Mouse (Mus musculus) MEL (cell line): ENCODE measurements around the gene Tigit. TPM values are rescaled to one million over a fixed set of nuclear protein-coding genes. Genes with fewer than 3 reads are reported as not detected.

Experiments
- DNase-seq: peaks from one replicate; pipeline ENCODE4 v3.0.0; 2011; ENCODE audit warnings: low read depth, low spot score
- H3K27ac ChIP-seq: 2 replicates; pipeline ENCODE4 v1.5.1; 2012; ENCODE audit warnings: low read depth, mild to moderate bottlenecking, control low read depth, low read length, moderate library complexity; ENCODE audit not compliant: control insufficient read depth
- H3K27me3 ChIP-seq, 2 experiments: fragments of 150-350 bp in 1 of 2; sonication (generic) in 1 of 2; 2 replicates each; pipeline ENCODE4 v1.6.1; 2012; ENCODE audit warnings: low read length in 2 of 2, mild to moderate bottlenecking in 2 of 2, improper control_type of control experiment in 1 of 2, moderate library complexity in 1 of 2; ENCODE audit not compliant: insufficient read depth in 2 of 2, control insufficient read depth in 1 of 2
- H3K36me3 ChIP-seq, 2 experiments: 2 replicates each; pipeline ENCODE4 v1.6.1; 2012 to 2014; ENCODE audit warnings: low read length in 2 of 2, improper control_type of control experiment in 1 of 2, inconsistent platforms in 1 of 2, mild to moderate bottlenecking in 1 of 2; ENCODE audit not compliant: insufficient read depth in 2 of 2, control insufficient read depth in 1 of 2
- H3K4me1 ChIP-seq, 2 experiments: fragments of 150-350 bp in 1 of 2; sonication (generic) in 1 of 2; 2 replicates each; pipeline ENCODE4 v1.6.1; 2012; ENCODE audit warnings: low read length in 2 of 2, improper control_type of control experiment in 1 of 2, mild to moderate bottlenecking in 1 of 2; ENCODE audit not compliant: insufficient read depth in 2 of 2, control insufficient read depth in 1 of 2
- H3K4me3 ChIP-seq, 2 experiments: fragments of 150-350 bp in 1 of 2; sonication (generic) in 1 of 2; 2 replicates each; pipeline ENCODE4 v1.5.1; 2012; ENCODE audit warnings: low read depth in 2 of 2, low read length in 2 of 2, mild to moderate bottlenecking in 2 of 2, moderate library complexity in 2 of 2, control low read depth in 1 of 2, improper control_type of control experiment in 1 of 2; ENCODE audit not compliant: control insufficient read depth in 1 of 2, insufficient read depth in 1 of 2
- H3K79me2 ChIP-seq: 2 replicates; pipeline ENCODE4 v1.6.1; 2012; ENCODE audit warnings: mild to moderate bottlenecking, low read length, moderate library complexity; ENCODE audit not compliant: control insufficient read depth, poor library complexity, insufficient read depth
- H3K9ac ChIP-seq: 2 replicates; pipeline ENCODE4 v1.6.1; 2012; ENCODE audit warnings: low read depth, mild to moderate bottlenecking, control low read depth, low read length, moderate library complexity; ENCODE audit not compliant: control insufficient read depth, poor library complexity, severe bottlenecking
- H3K9me3 ChIP-seq: fragments of 150-350 bp; sonication (generic); replicated peaks from 2 replicates; pipeline ENCODE4 v1.6.1; 2012; ENCODE audit warnings: mild to moderate bottlenecking, low read length, improper control_type of control experiment, moderate library complexity; ENCODE audit not compliant: insufficient read depth
- BHLHE40 ChIP-seq: IDR thresholded peaks from 2 replicates; pipeline ENCODE4 v1.6.1; 2012; ENCODE audit warnings: low read depth, mild to moderate bottlenecking, inconsistent platforms, low read length, improper control_type of control experiment, borderline replicate concordance
- CHD1 ChIP-seq: IDR thresholded peaks from 2 replicates; pipeline ENCODE4 v1.6.1; 2012; ENCODE audit warnings: low read depth, mild to moderate bottlenecking, inconsistent platforms, low read length, improper control_type of control experiment
- CHD2 ChIP-seq: IDR thresholded peaks from 2 replicates; pipeline ENCODE4 v1.6.1; 2011; ENCODE audit warnings: low read length, improper control_type of control experiment
- E2F4 ChIP-seq: IDR thresholded peaks from 2 replicates; pipeline ENCODE4 v1.6.1; 2011; ENCODE audit warnings: low read depth, low read length, improper control_type of control experiment, borderline replicate concordance
- GATA1 ChIP-seq: IDR thresholded peaks from 2 replicates; pipeline ENCODE4 v1.6.1; 2011; ENCODE audit warnings: low read depth, low read length, improper control_type of control experiment
- MAFK ChIP-seq: IDR thresholded peaks from 2 replicates; pipeline ENCODE4 v1.6.1; 2011; ENCODE audit warnings: low read depth, mild to moderate bottlenecking, low read length, improper control_type of control experiment, borderline replicate concordance
- MAZ ChIP-seq: IDR thresholded peaks from 2 replicates; pipeline ENCODE4 v1.6.1; 2012; ENCODE audit warnings: low read depth, mild to moderate bottlenecking, inconsistent platforms, low read length, improper control_type of control experiment
- NELFE ChIP-seq: IDR thresholded peaks from 2 replicates; pipeline ENCODE4 v1.6.1; 2011; ENCODE audit warnings: low read depth, low read length, improper control_type of control experiment
- POLR2A ChIP-seq, 2 experiments: IDR thresholded peaks; 2 replicates each; pipeline ENCODE4 v1.6.1; 2011 to 2012; ENCODE audit warnings: low read length in 2 of 2, mild to moderate bottlenecking in 2 of 2, control low read depth in 1 of 2, improper control_type of control experiment in 1 of 2, low read depth in 1 of 2, moderate library complexity in 1 of 2; ENCODE audit not compliant: control insufficient read depth in 1 of 2, insufficient read depth in 1 of 2, poor library complexity in 1 of 2
- POLR2AphosphoS5 ChIP-seq: IDR thresholded peaks from 2 replicates; pipeline ENCODE4 v1.6.1; 2012; ENCODE audit warnings: low read depth, borderline replicate concordance, mild to moderate bottlenecking, inconsistent platforms, low read length, moderate library complexity, mixed read lengths
- RCOR1 ChIP-seq: IDR thresholded peaks from 2 replicates; pipeline ENCODE4 v1.6.1; 2012; ENCODE audit warnings: low read depth, mild to moderate bottlenecking, inconsistent platforms, low read length, improper control_type of control experiment
- SMC3 ChIP-seq: IDR thresholded peaks from 2 replicates; pipeline ENCODE4 v1.6.1; 2011; ENCODE audit warnings: low read depth, low read length, improper control_type of control experiment
- TAL1 ChIP-seq: IDR thresholded peaks from 2 replicates; pipeline ENCODE4 v1.6.1; 2012; ENCODE audit warnings: mild to moderate bottlenecking, inconsistent platforms, low read length, moderate library complexity, mixed read lengths
- TCF12 ChIP-seq: IDR thresholded peaks from 2 replicates; pipeline ENCODE4 v1.6.1; 2014; ENCODE audit warnings: low read depth, mild to moderate bottlenecking, inconsistent platforms, low read length, improper control_type of control experiment, moderate library complexity
- UBTF ChIP-seq: IDR thresholded peaks from 2 replicates; pipeline ENCODE4 v1.6.1; 2012; ENCODE audit warnings: low read depth, mild to moderate bottlenecking, inconsistent platforms, low read length, improper control_type of control experiment, moderate library complexity, borderline replicate concordance; ENCODE audit not compliant: insufficient read depth
- ZC3H11A ChIP-seq: IDR thresholded peaks from 2 replicates; pipeline ENCODE4 v1.6.1; 2012; ENCODE audit warnings: low read depth, mild to moderate bottlenecking, inconsistent platforms, low read length, improper control_type of control experiment
- ZKSCAN1 ChIP-seq: IDR thresholded peaks from 2 replicates; pipeline ENCODE4 v1.6.1; 2012; ENCODE audit warnings: low read depth, mild to moderate bottlenecking, inconsistent platforms, low read length, improper control_type of control experiment, moderate library complexity
- ZNF384 ChIP-seq: IDR thresholded peaks from 2 replicates; pipeline ENCODE4 v1.6.1; 2012; ENCODE audit warnings: low read depth, mild to moderate bottlenecking, inconsistent platforms, low read length, improper control_type of control experiment
- polyA plus RNA-seq, 2 experiments: library from polyadenylated mRNA; stranded (reverse) in 1 of 2; unstranded in 1 of 2; fragments of >175 nt in 1 of 2; fragments of >200 nt in 1 of 2; gene quantifications; 2 replicates each; pipeline versions ENCODE4 v1.2.1 to v1.2.4; 2012; ENCODE audit warnings: low replicate concordance in 2 of 2, low read depth in 1 of 2; ENCODE audit not compliant: insufficient read length in 2 of 2, insufficient read depth in 1 of 2, missing spikeins in 1 of 2
- total RNA-seq: library from RNA; depleted of rRNA; stranded (reverse); fragments of 300-350 nt; gene quantifications from 2 replicates; pipeline ENCODE4 v1.2.3, GENCODE M21; 2012

The Tigit gene
- total and polyA plus RNA-seq, 3 experiments, result 0.39 to 7.5 TPM; not detected in 1

DNA sequence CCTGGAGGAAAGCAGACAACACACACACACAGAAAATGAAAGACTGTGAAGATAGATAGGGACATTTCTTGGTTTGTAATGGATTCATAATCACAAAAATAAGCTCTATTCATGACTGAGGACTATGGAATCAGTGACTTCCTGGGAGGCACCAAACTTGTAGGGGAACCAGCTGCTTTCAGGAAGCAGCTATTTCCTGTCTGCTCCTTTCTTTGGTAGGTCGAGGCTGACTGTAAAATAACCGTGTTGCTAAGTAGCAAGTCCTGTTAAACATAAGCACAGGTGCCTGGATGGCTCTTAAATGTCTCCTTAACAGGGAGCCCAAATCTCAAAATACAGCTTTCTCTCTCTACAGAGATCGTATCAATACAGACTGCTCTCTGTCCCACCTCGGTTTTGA is 39.1 kb downstream of the Tigit start:
- Histone ChIP-seq H3K27me3 (no peaks in the 10 kb centered on the region), H3K9ac (no peak overlapping the region), H3K36me3 (peaks cover 0 to 7% of the 10 kb centered on the region in 2 experiments; a peak in 2 of 4 replicates), H3K4me1 (peaks cover 0 to 9% of the 10 kb centered on the region in 2 experiments; a peak in 2 of 4 replicates)
- no peak for DNase-seq
- TF ChIP-seq SMC3, result no peak
- no peak for TF ChIP-seq UBTF
- no peak for TF ChIP-seq MAFK
- no peak for TF ChIP-seq TCF12
- no peak for TF ChIP-seq RCOR1
- TF ChIP-seq POLR2A (IDR thresholded peaks at IDR 0.05; ENCODE audit: control insufficient read depth in 1 of 2, insufficient read depth in 1 of 2, low read depth in 1 of 2, low read length in 2 of 2, poor library complexity in 1 of 2), result no peak
- no peak for TF ChIP-seq GATA1
- no peak for TF ChIP-seq ZC3H11A
- TF ChIP-seq ZNF384, result no peak
- TF ChIP-seq, all 39 proteins: peak for 0
- no peaks in the 10 kb centered on the region for H3K79me2 ChIP-seq
- no peak overlapping the region for H3K27ac ChIP-seq
- no peak overlapping the region for H3K4me3 ChIP-seq
- H3K9me3 ChIP-seq, result no peaks in the 10 kb centered on the region

DNA sequence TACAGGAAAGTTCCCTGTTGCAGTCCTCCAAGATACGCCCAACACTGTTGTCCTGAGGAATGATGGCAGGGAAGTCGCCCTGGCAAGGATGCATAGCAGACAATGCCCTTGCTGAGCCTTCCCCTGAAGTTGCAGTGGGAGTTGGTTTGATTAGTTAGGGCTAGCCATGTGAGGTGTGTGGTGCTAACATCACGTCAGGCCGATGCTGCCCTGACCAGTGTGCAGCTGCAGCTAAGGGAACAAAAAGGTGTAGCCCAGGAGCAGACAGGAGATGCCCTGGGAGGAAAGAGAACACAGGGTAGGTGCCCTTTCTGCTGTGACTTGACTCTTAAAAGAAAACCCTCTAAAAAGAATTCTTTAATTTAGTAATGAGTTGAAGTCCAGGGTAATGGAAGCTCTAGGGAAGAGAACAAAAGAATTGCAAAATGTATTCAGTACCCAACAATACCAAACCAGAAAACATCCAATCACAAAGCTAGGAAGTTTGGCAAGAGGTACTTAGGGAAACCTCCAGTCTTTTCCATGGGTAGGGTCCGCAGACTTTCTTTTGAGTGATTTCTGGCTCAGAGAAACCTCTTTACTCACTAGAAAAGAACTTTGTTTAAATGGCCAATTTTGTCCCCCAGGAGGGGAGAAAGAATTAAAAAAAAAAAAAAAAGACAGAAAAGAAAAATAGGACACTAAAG is 40.5 kb downstream of the Tigit start:
- peaks cover 0 to 8% of the 10 kb centered on the region in 2 experiments; a peak in 2 of 4 replicates for H3K36me3 ChIP-seq
- TF ChIP-seq TCF12, result no peak
- no peak overlapping the region for H3K4me3 ChIP-seq
- DNase-seq, result no peak
- H3K79me2 ChIP-seq, result no peaks in the 10 kb centered on the region
- no peaks in the 10 kb centered on the region for H3K27me3 ChIP-seq
- peaks cover 0 to 14% of the 10 kb centered on the region in 2 experiments; a peak in 2 of 4 replicates for H3K4me1 ChIP-seq
- H3K27ac ChIP-seq, result no peak overlapping the region
- no peak overlapping the region for H3K9ac ChIP-seq
- no peaks in the 10 kb centered on the region for H3K9me3 ChIP-seq

- Histone ChIP-seq H3K4me3 (no peak overlapping the region; a peak in 1 of 4 replicates), H3K27me3 (no peaks in the 10 kb centered on the region), H3K79me2 (no peaks in the 10 kb centered on the region), H3K9ac (0 out of 2 replicates have a peak overlapping the region, but pooled peaks have one; percentile 16), H3K4me1 (peaks cover 0 to 14% of the 10 kb centered on the region in 2 experiments; a peak in 2 of 4 replicates), H3K36me3 (peaks cover 0 to 8% of the 10 kb centered on the region in 2 experiments; a peak in 2 of 4 replicates), H3K9me3 (no peaks in the 10 kb centered on the region), H3K27ac (no peak overlapping the region)
- DNase-seq, result peak; percentile 38
- no peak for TF ChIP-seq CHD1
- TF ChIP-seq NELFE, result no peak
- TF ChIP-seq ZC3H11A, result no peak
- no peak for TF ChIP-seq TCF12
- no peak for TF ChIP-seq CHD2
- TF ChIP-seq E2F4, result no peak
- TF ChIP-seq BHLHE40, result no peak
- no peak for TF ChIP-seq SMC3
- TF ChIP-seq POLR2AphosphoS5, result no peak
- no peak for TF ChIP-seq ZKSCAN1
- TF ChIP-seq MAZ, result no peak
- no peak for TF ChIP-seq TAL1
Observed at GRCm38 (mm10) chr16:43620359-43620758, 43.6 kb downstream of the Tigit start.
